Mouse (Mus musculus) midbrain, embryonic 16.5 days (tissue): ENCODE data around the gene Supt20. TPM values are rescaled to one million over a fixed set of nuclear protein-coding genes. Genes with fewer than 3 reads are reported as not detected.

ENCODE experiments used
- ATAC-seq: fragments of 200-750 bp; cut with Nextera tagmentation; 2 replicates; pipeline ENCODE4 v1.8.0; 2017; ENCODE audit warnings: moderate TSS enrichment
- H3K27ac ChIP-seq: fragments of 300-500 bp; sonication (generic); 2 replicates; pipeline ENCODE4 v1.5.1; 2014; ENCODE audit warnings: mild to moderate bottlenecking, low read length, mixed read lengths
- H3K27me3 ChIP-seq: fragments of 300-500 bp; sonication (generic); 2 replicates; pipeline ENCODE4 v1.6.1; 2014; ENCODE audit warnings: low read depth, low read length, mixed read lengths; ENCODE audit not compliant: control insufficient read depth, insufficient read depth
- H3K36me3 ChIP-seq: fragments of 300-500 bp; sonication (generic); 2 replicates; pipeline ENCODE4 v1.6.1; 2014; ENCODE audit warnings: mild to moderate bottlenecking, low read length, moderate library complexity, mixed read lengths; ENCODE audit not compliant: control insufficient read depth, insufficient read depth
- H3K4me1 ChIP-seq: fragments of 300-500 bp; sonication (generic); 2 replicates; pipeline ENCODE4 v1.6.1; 2014; ENCODE audit warnings: mild to moderate bottlenecking, low read length, mixed read lengths; ENCODE audit not compliant: control insufficient read depth, insufficient read depth
- H3K4me2 ChIP-seq: fragments of 300-500 bp; sonication (generic); 2 replicates; pipeline ENCODE4 v1.6.1; 2014; ENCODE audit warnings: mild to moderate bottlenecking, low read length, mixed read lengths
- H3K4me3 ChIP-seq: fragments of 300-500 bp; sonication (generic); 2 replicates; pipeline ENCODE4 v1.5.1; 2014; ENCODE audit warnings: low read depth, mild to moderate bottlenecking, low read length, moderate library complexity, mixed read lengths
- H3K9ac ChIP-seq: fragments of 300-500 bp; sonication (generic); 2 replicates; pipeline ENCODE4 v1.6.1; 2014; ENCODE audit warnings: low read depth, low read length, mixed read lengths
- H3K9me3 ChIP-seq: fragments of 300-500 bp; sonication (generic); replicated peaks from 2 replicates; pipeline ENCODE4 v1.6.1; 2014; ENCODE audit warnings: mild to moderate bottlenecking, low read length, mixed read lengths; ENCODE audit not compliant: control insufficient read depth, poor library complexity, severe bottlenecking
- WGBS: fragments of 180-500 bp; shearing (Covaris S2); extraction: QIAGEN DNeasy Blood & Tissue Kit; methylation state at CpG from one replicate; pipeline ENCODE4 v1.1.7; 2014; 5-methylcytosine and 5-hydroxymethylcytosine counted together
- polyA plus RNA-seq: library from polyadenylated mRNA; unstranded; fragments of >200 nt; fragmentation: Nextera tagmentation; extraction: Ambion mirVana; gene quantifications from 2 replicates; pipeline ENCODE4 v1.2.1, GENCODE M21; 2015

Gene Supt20
- polyA plus RNA-seq, 1 experiment from 2014 or later: 89.9 TPM

GRCm38 (mm10) chr3:54735247-54736046, 42.8 kb downstream of the Supt20 start, which contains the start of the genes Exosc8 and Alg5:
Exosc8 (minus strand) TSS chr3:54735393.
Alg5 (plus strand) TSS chr3:54735539.
- peak within 1 kb of the TSS; percentile 98 for H3K27ac ChIP-seq
- no peaks in the 10 kb centered on the region for H3K9me3 ChIP-seq
- no peaks in the 10 kb centered on the region for H3K27me3 ChIP-seq
- under 1% methylated on average over 63 of the region's 65 CpGs for WGBS
- H3K4me1 ChIP-seq: peaks cover 13% of the 10 kb centered on the region
- H3K36me3 ChIP-seq: peaks cover 6% of the 10 kb centered on the region; the same call in 1 of the 2 replicates
- peak within 1 kb of the TSS; percentile 90 for H3K4me2 ChIP-seq
- ATAC-seq: peak; percentile 95
- H3K9ac ChIP-seq: peak within 1 kb of the TSS; percentile 99
- H3K4me3 ChIP-seq: peak within 1 kb of the TSS; percentile 89

DNA sequence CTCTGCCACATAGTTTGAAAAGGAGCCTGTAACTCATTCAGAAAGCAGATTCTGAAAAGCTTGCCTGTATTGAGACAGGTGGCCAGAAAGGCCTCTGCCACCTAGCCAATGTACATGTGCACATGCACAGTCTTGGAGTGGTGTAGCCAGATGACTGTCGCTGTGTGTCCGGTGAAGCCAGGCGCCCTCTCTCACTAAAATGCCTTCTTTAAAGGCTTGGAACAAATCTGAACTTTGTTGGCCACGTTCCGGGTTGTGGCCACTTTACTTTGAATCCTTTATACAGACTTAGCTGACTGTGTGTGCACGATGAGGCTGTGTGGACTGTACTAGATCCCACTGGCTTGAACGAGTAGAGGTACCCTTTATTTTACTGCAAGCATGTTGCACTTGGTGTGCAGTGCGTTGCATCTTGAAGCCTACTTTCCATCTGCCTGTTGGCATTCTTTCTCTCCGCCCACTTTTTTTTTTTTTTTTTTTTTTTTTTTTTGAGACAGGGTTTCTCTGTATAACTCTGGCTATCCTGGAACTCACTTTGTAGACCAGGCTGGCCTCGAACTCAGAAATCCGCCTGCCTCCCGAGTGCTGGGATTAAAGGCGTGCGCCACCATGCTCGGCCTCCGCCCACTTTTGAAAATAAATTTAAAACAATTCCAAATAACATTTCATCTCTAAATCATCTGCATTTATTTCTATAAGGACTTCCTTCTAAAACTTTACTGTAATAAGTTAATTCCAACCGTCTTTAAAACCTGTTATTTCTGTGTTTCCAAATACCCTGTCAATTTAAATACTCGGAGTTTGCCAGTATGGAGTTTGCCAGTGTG, 43.7 kb downstream of the Supt20 start:
- Histone ChIP-seq H3K9me3 (no peaks in the 10 kb centered on the region), H3K9ac (peak overlapping the region; percentile 99), H3K4me3 (peak overlapping the region; percentile 89), H3K27me3 (no peaks in the 10 kb centered on the region), H3K27ac (peak overlapping the region; percentile 98), H3K36me3 (peaks cover 8% of the 10 kb centered on the region), H3K4me2 (peak overlapping the region; percentile 90), H3K4me1 (peaks cover 13% of the 10 kb centered on the region)
- WGBS: 54% methylated on average over 18 of the region's 18 CpGs
- no peak for ATAC-seq

DNA sequence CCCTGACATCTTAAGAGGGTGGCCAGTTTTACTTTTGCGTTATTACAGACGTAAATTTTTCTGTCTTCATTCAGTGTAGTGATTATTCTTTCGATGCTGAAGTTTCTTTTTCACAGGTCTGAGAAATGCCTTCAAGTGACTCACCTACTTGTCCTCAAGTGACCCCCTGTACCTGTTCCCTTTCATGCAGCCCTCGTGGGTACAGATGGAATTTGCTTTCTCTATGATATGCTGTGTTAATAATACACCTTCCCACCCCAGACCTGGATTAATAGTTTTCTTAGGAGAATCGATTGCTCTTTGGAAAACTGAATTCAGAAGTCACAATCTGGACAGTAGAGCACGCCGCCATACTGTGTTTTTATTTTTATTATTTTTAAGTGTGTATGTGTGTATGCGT, 44.7 kb downstream of the Supt20 start:
- peaks cover 13% of the 10 kb centered on the region for H3K4me1 ChIP-seq
- no peak overlapping the region for H3K9ac ChIP-seq
- no peak for ATAC-seq
- no peak overlapping the region for H3K4me3 ChIP-seq
- no peaks in the 10 kb centered on the region for H3K27me3 ChIP-seq
- no peak overlapping the region for H3K27ac ChIP-seq
- peaks cover 16% of the 10 kb centered on the region for H3K36me3 ChIP-seq
- H3K4me2 ChIP-seq: no peak overlapping the region
- 98% methylated on average over 8 of the region's 8 CpGs for WGBS
- no peaks in the 10 kb centered on the region for H3K9me3 ChIP-seq

- H3K9me3 ChIP-seq: no peaks in the 10 kb centered on the region
- no peak for ATAC-seq
- no peak overlapping the region for H3K9ac ChIP-seq
- 98% methylated on average over 11 of the region's 11 CpGs for WGBS
- H3K4me3 ChIP-seq: no peak overlapping the region
- no peaks in the 10 kb centered on the region for H3K27me3 ChIP-seq
- no peaks in the 10 kb centered on the region for H3K4me1 ChIP-seq
- peaks cover 51% of the 10 kb centered on the region for H3K36me3 ChIP-seq
- H3K27ac ChIP-seq: no peak overlapping the region
- H3K4me2 ChIP-seq: no peak overlapping the region
Observed at GRCm38 (mm10) chr3:54741965-54742364, 49.4 kb downstream of the Supt20 start.

DNA sequence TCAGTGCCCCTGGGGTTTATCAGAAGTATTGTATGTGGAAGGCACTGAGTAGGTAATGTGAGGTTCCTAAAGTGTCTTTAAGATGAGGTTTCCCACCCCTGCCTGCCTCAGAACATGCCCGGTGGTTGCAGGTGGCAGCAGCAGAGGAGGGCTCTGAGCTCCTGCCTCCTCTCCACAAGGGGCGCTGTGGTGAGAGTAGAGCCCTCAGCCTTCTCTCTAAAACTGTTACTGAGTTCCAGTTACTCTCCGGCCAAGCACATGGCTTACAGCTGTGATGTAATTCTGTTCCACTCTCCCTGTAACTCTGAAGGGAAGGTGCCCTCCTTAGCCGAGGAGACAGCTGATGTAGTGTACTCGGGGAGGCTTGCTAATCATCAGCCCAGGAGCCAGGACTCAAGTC, 53.2 kb downstream of the Supt20 start:
- H3K9ac ChIP-seq: no peak overlapping the region
- H3K27ac ChIP-seq: no peak overlapping the region
- H3K27me3 ChIP-seq: no peaks in the 10 kb centered on the region
- no peaks in the 10 kb centered on the region for H3K4me1 ChIP-seq
- H3K4me2 ChIP-seq: no peak overlapping the region
- WGBS: 57% methylated on average over 5 of the region's 5 CpGs
- no peak for ATAC-seq
- peaks cover 80% of the 10 kb centered on the region for H3K36me3 ChIP-seq
- H3K9me3 ChIP-seq: no peaks in the 10 kb centered on the region
- H3K4me3 ChIP-seq: no peak overlapping the region

DNA sequence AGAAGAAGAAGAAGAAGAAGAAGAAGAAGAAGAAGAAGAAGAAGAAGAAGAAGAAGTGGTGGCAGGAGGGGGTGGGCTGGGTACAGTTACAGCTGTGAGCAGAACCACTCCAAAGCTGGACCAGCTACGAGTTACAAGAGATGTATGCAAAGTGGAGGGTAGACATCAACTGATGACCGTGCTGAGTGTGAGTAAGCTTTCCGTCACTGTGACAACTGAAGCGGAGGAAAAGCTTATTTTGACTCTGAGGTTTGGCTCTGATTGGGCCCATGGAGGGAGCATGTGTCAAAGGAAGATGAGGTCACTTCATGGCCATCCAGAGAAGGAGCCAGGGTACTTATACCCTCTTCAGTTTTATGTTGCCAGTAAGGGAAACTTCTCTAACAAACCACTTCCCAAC, 60.8 kb downstream of the Supt20 start:
- H3K4me1 ChIP-seq: peaks cover 8% of the 10 kb centered on the region
- H3K9me3 ChIP-seq: no peaks in the 10 kb centered on the region
- no peak overlapping the region for H3K9ac ChIP-seq
- no peaks in the 10 kb centered on the region for H3K27me3 ChIP-seq
- H3K27ac ChIP-seq: no peak overlapping the region
- ATAC-seq: no peak
- H3K36me3 ChIP-seq: peaks cover 16% of the 10 kb centered on the region
- H3K4me3 ChIP-seq: no peak overlapping the region
- 86% methylated on average over 4 of the region's 4 CpGs for WGBS
- no peak overlapping the region for H3K4me2 ChIP-seq

DNA sequence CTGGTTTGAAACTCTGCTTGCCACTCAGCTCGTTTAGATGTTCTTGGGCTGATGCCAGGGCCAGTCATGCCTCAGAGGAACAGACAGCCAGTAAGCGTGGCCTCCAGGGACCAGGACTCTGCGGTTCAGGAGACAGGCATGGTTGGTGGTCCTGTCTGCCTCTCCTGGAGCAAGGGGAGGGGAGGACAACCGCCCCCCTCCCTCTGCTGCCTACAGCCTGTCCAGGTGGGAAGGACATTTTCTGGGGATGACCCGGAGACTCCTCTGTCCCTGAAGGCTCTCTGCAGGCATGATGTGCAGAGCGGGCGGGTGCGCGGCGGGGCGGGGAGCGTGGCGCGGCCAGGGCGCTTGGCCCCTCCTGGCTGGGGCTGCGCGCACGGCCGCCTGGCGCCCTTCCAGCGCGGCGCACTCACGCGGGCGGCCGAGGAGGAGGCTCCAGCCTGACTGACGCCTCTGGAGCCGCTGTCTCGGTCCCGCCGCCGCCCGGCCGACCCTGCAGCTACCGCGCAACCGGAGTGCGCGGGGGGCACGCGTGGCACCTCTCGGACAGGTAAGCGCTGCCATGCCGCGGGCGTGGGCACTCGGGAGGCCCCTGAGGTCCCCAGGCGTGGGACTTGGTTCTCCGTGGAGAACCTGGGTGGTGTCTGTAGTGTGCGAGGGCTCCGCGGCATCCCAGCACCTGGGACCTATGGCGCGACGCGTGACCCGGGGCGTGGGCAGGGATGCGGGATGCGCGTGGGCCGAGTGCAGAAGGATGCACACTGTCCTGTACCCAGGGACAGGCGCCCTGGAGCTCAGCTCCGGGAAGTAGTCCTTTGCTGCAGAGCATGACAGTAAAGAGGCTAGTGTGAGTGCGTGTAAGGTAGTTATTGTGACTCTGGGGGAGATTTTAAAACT, 62.8 kb downstream of the Supt20 start, which contains the start of gene Smad9:
Gene Smad9, plus strand, starts transcription at position 438 of the 897 bp plus-strand sequence.
- WGBS: under 1% methylated on average over 66 of the region's 66 CpGs
- H3K4me3 ChIP-seq: peak within 1 kb of the TSS; percentile 73
- H3K27me3 ChIP-seq: no peaks in the 10 kb centered on the region
- peak within 1 kb of the TSS; percentile 100 for H3K4me2 ChIP-seq
- H3K9me3 ChIP-seq: no peaks in the 10 kb centered on the region
- no peak within 1 kb of the TSS for H3K27ac ChIP-seq
- H3K36me3 ChIP-seq: peaks cover under 1% of the 10 kb centered on the region; the same call in 1 of the 2 replicates
- ATAC-seq: peak; percentile 88
- peak within 1 kb of the TSS; percentile 77 for H3K9ac ChIP-seq
- H3K4me1 ChIP-seq: peaks cover 8% of the 10 kb centered on the region

DNA sequence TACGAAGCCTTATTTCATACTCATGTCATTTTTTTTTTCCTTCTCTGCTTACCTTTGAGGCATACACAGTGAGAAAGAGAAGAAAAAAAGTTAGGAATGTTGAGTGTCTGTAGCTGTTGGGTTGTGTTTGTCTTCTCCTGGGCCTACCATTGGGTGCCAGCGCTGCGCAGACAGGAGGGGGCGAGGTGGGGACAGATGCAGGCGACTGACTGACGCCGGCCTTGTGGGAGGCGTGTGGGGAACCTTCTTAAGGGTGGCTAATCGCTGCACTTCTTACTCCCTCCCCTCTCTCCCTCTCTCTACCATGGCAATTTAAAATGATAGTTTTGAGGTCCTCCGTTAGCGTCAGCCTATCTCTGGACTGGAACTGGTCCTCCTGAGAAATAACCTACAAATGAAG, 63.5 kb downstream of the Supt20 start:
- Histone ChIP-seq H3K4me2 (peak overlapping the region; percentile 100), H3K36me3 (no peaks in the 10 kb centered on the region), H3K9me3 (no peaks in the 10 kb centered on the region), H3K27me3 (no peaks in the 10 kb centered on the region), H3K9ac (peak overlapping the region; percentile 77), H3K27ac (no peak overlapping the region), H3K4me1 (peaks cover 8% of the 10 kb centered on the region), H3K4me3 (peak overlapping the region; percentile 73)
- peak; percentile 49; the same call in 1 of the 2 replicates for ATAC-seq
- 2% methylated on average over 11 of the region's 11 CpGs for WGBS
